Mouse (Mus musculus): ENCODE data around the gene Kdm3a. TPM values are rescaled to one million over a fixed set of nuclear protein-coding genes. Genes with fewer than 3 reads are reported as not detected.
A peak's percentile ranks its signal among the peaks of the same experiment; 100 is the strongest.

Gene Kdm3a
- polyA plus RNA-seq, 1 experiment from 2014 or later: 55.0 TPM

DNA sequence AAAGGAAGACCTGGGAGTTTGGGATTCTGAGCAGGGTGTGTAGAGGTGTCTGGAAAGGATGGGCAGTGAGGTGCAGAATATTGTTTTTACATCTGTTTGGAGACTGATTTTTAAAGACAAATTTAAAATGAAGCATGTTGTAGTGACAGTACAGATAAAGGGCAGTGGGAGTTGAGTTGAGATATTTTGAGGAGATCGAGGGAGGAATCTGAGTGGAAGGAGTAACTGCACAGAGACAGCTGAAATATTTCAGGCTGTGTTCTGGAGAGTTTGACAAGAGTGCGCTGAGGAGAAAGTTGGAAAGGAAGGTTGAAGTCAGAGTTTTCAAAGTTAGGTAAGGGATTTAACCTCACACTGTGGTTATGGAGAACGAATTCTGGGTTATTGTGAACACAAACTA, 64.2 kb downstream of the Kdm3a start:
- H3K27ac ChIP-seq (replicated peaks; ENCODE audit: low read depth, low read length): no peak overlapping the region
- H3K4me3 ChIP-seq (ENCODE audit: low read depth, low read length): no peak overlapping the region
- H3K27me3 ChIP-seq (ENCODE audit: control insufficient read depth, insufficient read depth, low read length): no peaks in the 10 kb centered on the region
- no peaks in the 10 kb centered on the region; the same call in 1 of the 2 replicates for H3K36me3 ChIP-seq (ENCODE audit: control insufficient read depth, insufficient read depth, low read length)
- no peaks in the 10 kb centered on the region for H3K4me1 ChIP-seq (ENCODE audit: control insufficient read depth, insufficient read depth, low read length)
- ATAC-seq (ENCODE audit: insufficient number of reproducible peaks, low FRiP score, low TSS enrichment, low read depth) (no peak), DNase-seq (ENCODE audit: low spot score) (no peak)
- WGBS: 85% methylated on average over 3 of the region's 3 CpGs
- H3K9me3 ChIP-seq (ENCODE audit: control insufficient read depth, low read length): no peaks in the 10 kb centered on the region
- no peak overlapping the region for H3K9ac ChIP-seq (ENCODE audit: low read length)
- no peak overlapping the region for H3K4me2 ChIP-seq (ENCODE audit: low read depth, severe bottlenecking)

DNA sequence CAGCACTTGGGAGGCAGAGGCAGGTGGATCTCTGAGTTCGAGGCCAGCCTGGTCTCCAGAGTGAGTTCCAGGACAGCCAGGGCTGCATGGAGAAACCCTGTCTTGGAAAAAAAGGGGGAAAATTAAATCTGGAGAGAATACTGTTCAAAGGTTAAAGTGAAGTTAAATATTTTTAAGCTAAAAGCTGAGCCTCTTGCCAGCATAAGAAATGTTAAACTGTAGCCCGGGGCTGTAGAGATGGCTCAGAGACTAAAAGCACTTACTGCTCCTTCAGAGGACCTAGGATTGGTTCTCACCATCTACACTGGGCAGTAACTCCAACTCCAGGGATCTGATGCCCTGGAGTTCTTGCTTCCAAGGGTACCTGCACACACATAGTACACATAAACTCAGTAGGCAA, 76.0 kb downstream of the Kdm3a start:
- Histone ChIP-seq H3K36me3 (ENCODE audit: control insufficient read depth, insufficient read depth, low read length) (0 out of 2 replicates have a peak, but pooled peaks cover 5% of the 10 kb centered on the region), H3K9ac (ENCODE audit: low read length) (no peak overlapping the region), H3K4me2 (ENCODE audit: low read depth, severe bottlenecking) (no peak overlapping the region), H3K27ac (replicated peaks; ENCODE audit: low read depth, low read length) (no peak overlapping the region), H3K4me1 (ENCODE audit: control insufficient read depth, insufficient read depth, low read length) (no peaks in the 10 kb centered on the region), H3K27me3 (ENCODE audit: control insufficient read depth, insufficient read depth, low read length) (no peaks in the 10 kb centered on the region), H3K4me3 (ENCODE audit: low read depth, low read length) (no peak overlapping the region), H3K9me3 (ENCODE audit: control insufficient read depth, low read length) (no peaks in the 10 kb centered on the region)
- no peak for DNase-seq (ENCODE audit: low spot score)
- ATAC-seq (ENCODE audit: insufficient number of reproducible peaks, low FRiP score, low TSS enrichment, low read depth): no peak
- WGBS: 90% methylated on average over 2 of the region's 2 CpGs

DNA sequence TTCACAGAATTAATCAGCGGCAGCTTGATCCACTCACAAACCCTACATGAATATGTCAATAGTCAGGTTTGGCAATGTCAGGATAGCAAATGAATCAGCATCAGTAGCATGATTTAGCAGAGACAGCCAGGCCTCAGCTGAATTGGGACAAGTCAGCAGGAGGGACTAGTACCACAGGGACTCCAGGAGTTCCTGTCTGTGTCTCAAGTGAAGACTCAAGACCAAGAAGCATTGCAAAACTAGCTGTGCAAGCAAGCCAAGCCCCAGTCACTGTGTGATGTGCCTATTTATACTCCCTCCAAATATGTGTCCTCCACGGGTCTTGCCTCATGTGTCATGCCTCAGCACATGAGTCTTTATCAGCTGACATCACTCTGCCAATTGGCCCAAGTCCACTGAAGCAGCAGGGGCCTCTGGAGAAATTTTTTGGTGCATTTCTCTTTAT, 77.3 kb downstream of the Kdm3a start:
- Histone ChIP-seq H3K27me3 (ENCODE audit: control insufficient read depth, insufficient read depth, low read length) (no peaks in the 10 kb centered on the region), H3K4me2 (ENCODE audit: low read depth, severe bottlenecking) (no peak overlapping the region), H3K4me1 (ENCODE audit: control insufficient read depth, insufficient read depth, low read length) (no peaks in the 10 kb centered on the region), H3K4me3 (ENCODE audit: low read depth, low read length) (no peak overlapping the region), H3K27ac (replicated peaks; ENCODE audit: low read depth, low read length) (no peak overlapping the region), H3K9me3 (ENCODE audit: control insufficient read depth, low read length) (no peaks in the 10 kb centered on the region), H3K9ac (ENCODE audit: low read length) (no peak overlapping the region), H3K36me3 (ENCODE audit: control insufficient read depth, insufficient read depth, low read length) (0 out of 2 replicates have a peak, but pooled peaks cover 2% of the 10 kb centered on the region)
- ATAC-seq (ENCODE audit: insufficient number of reproducible peaks, low FRiP score, low TSS enrichment, low read depth) (no peak), DNase-seq (ENCODE audit: low spot score) (no peak)
- 87% methylated on average over 2 of the region's 2 CpGs for WGBS

DNA sequence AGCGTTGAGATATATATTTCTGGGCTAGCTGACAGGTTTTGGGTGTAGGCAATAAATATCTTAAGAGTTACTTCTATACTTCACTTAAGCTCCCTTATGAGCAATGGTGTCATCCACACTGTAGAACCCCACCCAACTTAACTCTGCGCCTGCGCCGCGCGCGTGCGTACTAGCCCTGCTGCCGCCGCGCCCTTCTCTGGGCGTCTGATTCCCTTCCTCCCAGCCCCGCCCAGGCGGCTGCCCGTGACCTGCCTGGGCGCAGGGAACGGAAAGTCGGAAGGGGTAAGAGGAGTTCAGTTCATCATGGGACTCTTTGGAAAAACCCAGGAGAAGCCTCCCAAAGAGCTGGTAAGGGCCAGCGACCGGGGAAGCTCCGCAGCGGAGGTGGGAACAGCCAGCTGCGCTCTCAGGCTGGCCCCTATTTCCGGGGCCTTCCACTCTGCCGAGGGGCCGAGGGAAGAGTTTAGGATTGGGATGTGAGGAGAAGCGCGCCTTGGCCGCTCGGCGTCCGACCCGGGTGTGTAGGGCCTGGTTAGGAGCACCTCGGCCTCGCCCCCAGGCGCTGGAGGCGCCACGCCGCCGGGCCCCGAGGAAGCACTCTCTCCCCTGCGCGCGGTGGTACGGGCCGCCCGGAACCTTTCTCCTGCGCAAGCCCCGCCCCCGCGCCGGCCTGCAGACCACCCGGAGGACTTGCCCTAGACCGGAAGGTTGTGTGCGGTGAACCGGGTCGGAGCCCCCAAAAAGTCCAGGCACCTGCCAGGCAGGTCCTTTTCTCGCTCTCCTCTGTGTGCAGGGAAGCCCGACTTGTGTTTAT, 88.9 kb downstream of the Kdm3a start, which contains the start of gene Chmp3:
TSS of gene Chmp3 (plus strand) at position 112 of the 814 bp plus-strand sequence.
- DNase-seq (ENCODE audit: low spot score) (peak; percentile 92), ATAC-seq (ENCODE audit: insufficient number of reproducible peaks, low FRiP score, low TSS enrichment, low read depth) (peak; percentile 97)
- Histone ChIP-seq H3K4me2 (ENCODE audit: low read depth, severe bottlenecking) (peak within 1 kb of the TSS; percentile 39), H3K36me3 (ENCODE audit: control insufficient read depth, insufficient read depth, low read length) (no peaks in the 10 kb centered on the region), H3K9ac (ENCODE audit: low read length) (peak within 1 kb of the TSS; percentile 94), H3K27me3 (ENCODE audit: control insufficient read depth, insufficient read depth, low read length) (no peaks in the 10 kb centered on the region), H3K27ac (replicated peaks; ENCODE audit: low read depth, low read length) (peak within 1 kb of the TSS; percentile 95), H3K9me3 (ENCODE audit: control insufficient read depth, low read length) (no peaks in the 10 kb centered on the region), H3K4me1 (ENCODE audit: control insufficient read depth, insufficient read depth, low read length) (no peaks in the 10 kb centered on the region), H3K4me3 (ENCODE audit: low read depth, low read length) (peak within 1 kb of the TSS; percentile 69)
- under 1% methylated on average over 52 of the region's 59 CpGs for WGBS

Other genes with a start within 250 kb of the Kdm3a start
- gene Rmnd5a, start 192.4 kb downstream of the Kdm3a start, polyA plus RNA-seq (2014; fragmentation: Nextera tagmentation; extraction: Ambion mirVana): 10.7 and 12.2 TPM in 2 replicates
- gene Rnf103, start 139.1 kb downstream of the Kdm3a start, polyA plus RNA-seq (2014; fragmentation: Nextera tagmentation; extraction: Ambion mirVana): 13.7 and 14.4 TPM in 2 replicates
- gene Chmp3, start 89.2 kb downstream of the Kdm3a start, polyA plus RNA-seq (2014; fragmentation: Nextera tagmentation; extraction: Ambion mirVana): 51.7 and 52.8 TPM in 2 replicates
- 8.1 and 8.9 TPM in 2 replicates for gene Reep1, start 74.6 kb upstream of the Kdm3a start, polyA plus RNA-seq (2014; fragmentation: Nextera tagmentation; extraction: Ambion mirVana)
- 62.3 and 66.9 TPM in 2 replicates for gene Mrpl35, start 194.0 kb upstream of the Kdm3a start, polyA plus RNA-seq (2014; fragmentation: Nextera tagmentation; extraction: Ambion mirVana)
- gene Immt, start 198.3 kb upstream of the Kdm3a start, polyA plus RNA-seq (2014; fragmentation: Nextera tagmentation; extraction: Ambion mirVana): 208 and 213 TPM in 2 replicates

All from limb, embryonic 11.5 days (tissue).